9 mouse cellular contexts compared by ENCODE assay signal in genomic region chr3:51326664-51327428, GRCm38 (mm10). TPM values are rescaled to one million over a fixed set of nuclear protein-coding genes. Genes with fewer than 3 reads are reported as not detected.
DNase-seq lines count a peak whose midpoint lies in the region; ATAC-seq lines count a peak whose summit lies in the region.
"Had no signal": no experiment of that assay in that cellular context is flagged by ENCODE, and none has a peak within 500 bp of the region (broad histone marks: within the 10 kb centered on the region; RNA-seq: fewer than 3 reads in every experiment).

No protein-coding gene starts in this region.

- H3K4me3 ChIP-seq in neural tube, embryonic 14.5 days (ENCODE audit: low read depth, low read length): no peak overlapping the region
- H3K4me3 ChIP-seq: left cerebral cortex, adult 2 months had no signal

- H3K27me3 ChIP-seq in neural tube, embryonic 14.5 days (ENCODE audit: control insufficient read depth, insufficient read depth, low read length): no peaks in the 10 kb centered on the region

- intact Hi-C loops in left cerebral cortex, postnatal 10 days (cut with DNase I): no loop called here

- no peak overlapping the region for H3K9ac ChIP-seq in neural tube, embryonic 14.5 days (replicated peaks; ENCODE audit: low read depth, low read length)

- ATAC-seq in neural tube, embryonic 14.5 days (ENCODE audit: low read depth): peak; percentile 74; the same call in 1 of the 2 replicates

- WGBS in neural tube, embryonic 14.5 days: 75% methylated on average over 3 of the region's 3 CpGs

- DNase-seq in left cerebral cortex, postnatal 10 days (ENCODE audit: extremely low spot score in 1 of 2, low spot score in 2 of 2): peak; percentile 13 to 45
- DNase-seq in left cerebral cortex, adult 9 months (ENCODE audit: low spot score in 2 of 2): no peak
- DNase-seq in adrenal gland, postnatal 14 days: peak; percentile 45
- peak; percentile 63 to 68 for DNase-seq in heart, adult 9 months (ENCODE audit: low spot score in 2 of 2)
- peak; percentile 11 to 57 for DNase-seq in kidney, postnatal 25 days
- no peak for DNase-seq in embryo, embryonic 11 days
- no peak for DNase-seq in spleen, adult 12 weeks (ENCODE audit: low spot score)

- no peaks in the 10 kb centered on the region for H3K4me1 ChIP-seq in neural tube, embryonic 14.5 days (ENCODE audit: control insufficient read depth, insufficient read depth, low read length)

- H3K9me3 ChIP-seq in neural tube, embryonic 14.5 days (ENCODE audit: control insufficient read depth, low read length): no peaks in the 10 kb centered on the region

- H3K36me3 ChIP-seq in neural tube, embryonic 14.5 days (ENCODE audit: control insufficient read depth, insufficient read depth, low read length): peaks cover 8% of the 10 kb centered on the region; the same call in 1 of the 2 replicates

- no peak overlapping the region for H3K4me2 ChIP-seq in neural tube, embryonic 14.5 days (ENCODE audit: low read depth, low read length)

- no peak overlapping the region for H3K27ac ChIP-seq in neural tube, embryonic 14.5 days (ENCODE audit: low read depth, low read length)

RNA-seq across cellular contexts. Expression of gene Elf2, which starts 13.6 kb away (rescaled TPM):
- total RNA-seq in left cerebral cortex, postnatal 10 days (2021): 10 to 100 TPM; 24.6 to 26.5 TPM
- total RNA-seq in adrenal gland, postnatal 14 days (2021): 87.8 and 88.4 TPM in 2 replicates
- 28.1 and 29.4 TPM in 2 replicates for polyA plus RNA-seq in neural tube, embryonic 14.5 days (2014; fragmentation: Nextera tagmentation; extraction: Ambion mirVana)

Comparison
In these comparisons a context has a peak if more than half of its experiments do, and no peak if none do; other contexts are left out.
1. DNase-seq: peak in left cerebral cortex, postnatal 10 days (2 of 2), adrenal gland, postnatal 14 days (single experiment), heart, adult 9 months (2 of 2) and kidney, postnatal 25 days (2 of 2); none in left cerebral cortex, adult 9 months (0 of 2), embryo, embryonic 11 days (single experiment) and spleen, adult 12 weeks (single experiment).